Mouse (Mus musculus): ENCODE data around the gene Stpg2. TPM values are rescaled to one million over a fixed set of nuclear protein-coding genes. Genes with fewer than 3 reads are reported as not detected.
"Not testable (repeated sequence)": the region's sequence is repeated elsewhere in the genome, so short reads cannot be mapped to it uniquely, and the experiment has no call there.

Stpg2 gene
- total RNA-seq, 2 experiments from 2014 or later = 0.21 TPM; not detected in 1

GRCm38 (mm10) chr3:139397077-139397865 is 191.8 kb downstream of the Stpg2 start:
- peak in 1 of 2 experiments; percentile 9 for DNase-seq (ENCODE audit: low spot score in 2 of 2)
- intact Hi-C loops (cut with DNase I) = no loop called here

- DNase-seq (ENCODE audit: low spot score in 2 of 2) = no peak
- intact Hi-C loops (cut with DNase I) = no loop called here
Observed at GRCm38 (mm10) chr3:139404673-139405072, 199.2 kb downstream of the Stpg2 start.

GRCm38 (mm10) chr3:139419142-139419541 is 213.6 kb downstream of the Stpg2 start:
- intact Hi-C loops (cut with DNase I) = no loop called here
- DNase-seq (ENCODE audit: low spot score in 2 of 2) = no peak

- no peak for DNase-seq (ENCODE audit: low spot score in 2 of 2)
- intact Hi-C loops (cut with DNase I) = no loop called here
Observed at GRCm38 (mm10) chr3:139442170-139442569, 236.7 kb downstream of the Stpg2 start.

GRCm38 (mm10) chr3:139495939-139496338 is 290.4 kb downstream of the Stpg2 start:
- peak in 1 of 2 experiments; percentile 12 for DNase-seq (ENCODE audit: low spot score in 2 of 2)

GRCm38 (mm10) chr3:139502216-139502615 is 296.7 kb downstream of the Stpg2 start:
- intact Hi-C loops (cut with DNase I) = no loop called here
- no peak for DNase-seq (ENCODE audit: low spot score in 2 of 2)

More at GRCm38 (mm10) chr3:139495939-139496338, 290.4 kb downstream of the Stpg2 start:
- intact Hi-C loops (cut with DNase I) = no loop called here

- intact Hi-C loops (cut with DNase I) = no loop called here
- peak; percentile 34 to 39 for DNase-seq (ENCODE audit: low spot score in 2 of 2)
Observed at GRCm38 (mm10) chr3:139509275-139509985, 303.9 kb downstream of the Stpg2 start.

GRCm38 (mm10) chr3:139578496-139578895 is 373.0 kb downstream of the Stpg2 start:
- intact Hi-C loops (cut with DNase I) = no loop called here
- no peak for DNase-seq (ENCODE audit: low spot score in 2 of 2)

GRCm38 (mm10) chr3:139581298-139581697 is 375.8 kb downstream of the Stpg2 start:
- DNase-seq (ENCODE audit: low spot score in 2 of 2) = no peak
- intact Hi-C loops (cut with DNase I) = no loop called here

GRCm38 (mm10) chr3:139599508-139599907 is 394.0 kb downstream of the Stpg2 start:
- no peak for DNase-seq (ENCODE audit: low spot score in 2 of 2)
- intact Hi-C loops (cut with DNase I) = no loop called here

GRCm38 (mm10) chr3:139608267-139608666 is 402.8 kb downstream of the Stpg2 start:
- intact Hi-C loops (cut with DNase I); DNase-seq (ENCODE audit: low spot score in 2 of 2): not testable (repeated sequence)

GRCm38 (mm10) chr3:139614641-139615040 is 409.1 kb downstream of the Stpg2 start:
- intact Hi-C loops (cut with DNase I) = no loop called here
- DNase-seq (ENCODE audit: low spot score in 2 of 2) = no peak

- intact Hi-C loops (cut with DNase I) = no loop called here
- no peak for DNase-seq (ENCODE audit: low spot score in 2 of 2)
Observed at GRCm38 (mm10) chr3:139615791-139616190, 410.3 kb downstream of the Stpg2 start.

- intact Hi-C loops (cut with DNase I) = no loop called here
- no peak for DNase-seq (ENCODE audit: low spot score in 2 of 2)
Observed at GRCm38 (mm10) chr3:139637887-139638286, 432.4 kb downstream of the Stpg2 start.

GRCm38 (mm10) chr3:139651505-139651904 is 446.0 kb downstream of the Stpg2 start:
- DNase-seq (ENCODE audit: low spot score in 2 of 2) = no peak
- intact Hi-C loops (cut with DNase I) = no loop called here

GRCm38 (mm10) chr3:139659416-139659815 is 453.9 kb downstream of the Stpg2 start:
- intact Hi-C loops (cut with DNase I) = no loop called here

GRCm38 (mm10) chr3:139662241-139662640 is 456.7 kb downstream of the Stpg2 start:
- intact Hi-C loops (cut with DNase I) = no loop called here
- no peak for DNase-seq (ENCODE audit: low spot score in 2 of 2)

More at GRCm38 (mm10) chr3:139659416-139659815, 453.9 kb downstream of the Stpg2 start:
- no peak for DNase-seq (ENCODE audit: low spot score in 2 of 2)

- DNase-seq (ENCODE audit: low spot score in 2 of 2) = no peak
- intact Hi-C loops (cut with DNase I) = no loop called here
Observed at GRCm38 (mm10) chr3:139663712-139664245, 458.3 kb downstream of the Stpg2 start.

GRCm38 (mm10) chr3:139665047-139665446 is 459.6 kb downstream of the Stpg2 start:
- intact Hi-C loops (cut with DNase I) = no loop called here
- no peak for DNase-seq (ENCODE audit: low spot score in 2 of 2)

GRCm38 (mm10) chr3:139676192-139676591 is 470.7 kb downstream of the Stpg2 start:
- no peak for DNase-seq (ENCODE audit: low spot score in 2 of 2)
- intact Hi-C loops (cut with DNase I) = no loop called here
